Mouse (Mus musculus) megakaryocyte, adult 5-6 weeks (primary cell): ENCODE data around the gene Pgrmc2. TPM values are rescaled to one million over a fixed set of nuclear protein-coding genes. Genes with fewer than 3 reads are reported as not detected.

Experiments used
- ATAC-seq: 2 replicates; pipeline ENCODE4 v1.8.0; 2016; ENCODE audit warnings: mild to moderate bottlenecking, inconsistent platforms; ENCODE audit not compliant: poor library complexity, severe bottlenecking
- total RNA-seq, 2 experiments: library from RNA; stranded (forward) in 1 of 2; stranded (reverse) in 1 of 2; fragments of 153-499, 151-499 nt in 1 of 2; fragments of 221-1000, 200-1000 nt in 1 of 2; gene quantifications; 2 replicates each; pipeline versions ENCODE4 v1.2.3 to v1.2.4; 2015 to 2017

The Pgrmc2 gene
- total RNA-seq, 2 experiments from 2014 or later: 11.7 to 19.6 TPM

GRCm38 (mm10) chr3:41078673-41079072, 4.2 kb downstream of the Pgrmc2 start:
- no peak for ATAC-seq

GRCm38 (mm10) chr3:41075376-41075775, 7.5 kb downstream of the Pgrmc2 start:
- ATAC-seq: no peak

- no peak for ATAC-seq
Measured at GRCm38 (mm10) chr3:41070519-41070918, 12.3 kb downstream of the Pgrmc2 start.

- ATAC-seq: no peak
Measured at GRCm38 (mm10) chr3:41065320-41065719, 17.5 kb downstream of the Pgrmc2 start.

- no peak for ATAC-seq
Measured at GRCm38 (mm10) chr3:41062758-41063157, 20.1 kb downstream of the Pgrmc2 start.

GRCm38 (mm10) chr3:41061831-41062565, 20.8 kb downstream of the Pgrmc2 start:
- ATAC-seq: no peak

- no peak for ATAC-seq
Measured at GRCm38 (mm10) chr3:41059249-41059648, 23.6 kb downstream of the Pgrmc2 start.

- no peak for ATAC-seq
Measured at GRCm38 (mm10) chr3:41058395-41058794, 24.5 kb downstream of the Pgrmc2 start.

GRCm38 (mm10) chr3:41053334-41053733, 29.5 kb downstream of the Pgrmc2 start:
- no peak for ATAC-seq

- no peak for ATAC-seq
Measured at GRCm38 (mm10) chr3:41047838-41048237, 35.0 kb downstream of the Pgrmc2 start.

GRCm38 (mm10) chr3:41043756-41044354, 39.0 kb downstream of the Pgrmc2 start:
- ATAC-seq: no peak

- peak; percentile 61; the same call in 1 of the 2 replicates for ATAC-seq
Measured at GRCm38 (mm10) chr3:41042195-41042938, 40.5 kb downstream of the Pgrmc2 start.

- ATAC-seq: no peak
Measured at GRCm38 (mm10) chr3:41041241-41041640, 41.6 kb downstream of the Pgrmc2 start.

GRCm38 (mm10) chr3:41038297-41038916, 44.4 kb downstream of the Pgrmc2 start:
- peak; percentile 78 for ATAC-seq

GRCm38 (mm10) chr3:41031286-41032210, 51.3 kb downstream of the Pgrmc2 start:
- no peak for ATAC-seq

GRCm38 (mm10) chr3:41030705-41031104, 52.1 kb downstream of the Pgrmc2 start:
- no peak for ATAC-seq

GRCm38 (mm10) chr3:41021980-41022379, 60.9 kb downstream of the Pgrmc2 start:
- ATAC-seq: no peak

GRCm38 (mm10) chr3:41020687-41021086, 62.2 kb downstream of the Pgrmc2 start:
- peak; percentile 24 for ATAC-seq

- ATAC-seq: no peak
Measured at GRCm38 (mm10) chr3:41018022-41018608, 64.7 kb downstream of the Pgrmc2 start.
